Mouse (Mus musculus) naive thymus-derived CD4-positive, alpha-beta T cell, adult 2 months (primary cell): ENCODE data around the gene Rbmxl1.
"Not testable (repeated sequence)": the region's sequence is repeated elsewhere in the genome, so short reads cannot be mapped to it uniquely, and the experiment has no call there.

Experiments
- DNase-seq: peaks from one replicate; pipeline ENCODE4 v3.0.0-alpha.2; 2011; ENCODE audit warnings: low read depth

Gene Rbmxl1

GRCm38 (mm10) chr8:78508719-78509272 lies at the start of gene Rbmxl1:
TSS of gene Rbmxl1 (minus strand) at chr8:78508898.
- peak; percentile 95 for DNase-seq

GRCm38 (mm10) chr8:78556773-78557434 lies 48.2 kb upstream of the Rbmxl1 start:
- DNase-seq, result no peak

GRCm38 (mm10) chr8:78555817-78556216 lies 47.1 kb upstream of the Rbmxl1 start:
- DNase-seq, result no peak

GRCm38 (mm10) chr8:78550752-78551134 lies 42.0 kb upstream of the Rbmxl1 start:
- no peak for DNase-seq

GRCm38 (mm10) chr8:78549971-78550751 lies 41.5 kb upstream of the Rbmxl1 start:
- DNase-seq, result no peak

- not testable (repeated sequence) for DNase-seq
Measured at GRCm38 (mm10) chr8:78545153-78545817, 36.6 kb upstream of the Rbmxl1 start.

- DNase-seq, result no peak
Measured at GRCm38 (mm10) chr8:78544545-78544944, 35.8 kb upstream of the Rbmxl1 start.

GRCm38 (mm10) chr8:78543621-78544020 lies 34.9 kb upstream of the Rbmxl1 start:
- no peak for DNase-seq

- DNase-seq, result peak; percentile 17
Measured at GRCm38 (mm10) chr8:78542670-78543069, 34.0 kb upstream of the Rbmxl1 start.

GRCm38 (mm10) chr8:78537795-78538194 lies 29.1 kb upstream of the Rbmxl1 start:
- no peak for DNase-seq

GRCm38 (mm10) chr8:78536716-78537115 lies 28.0 kb upstream of the Rbmxl1 start:
- no peak for DNase-seq

GRCm38 (mm10) chr8:78533981-78534380 lies 25.3 kb upstream of the Rbmxl1 start:
- DNase-seq, result no peak

- no peak for DNase-seq
Measured at GRCm38 (mm10) chr8:78515132-78515531, 6.4 kb upstream of the Rbmxl1 start.

- no peak for DNase-seq
Measured at GRCm38 (mm10) chr8:78514706-78515105, 6.0 kb upstream of the Rbmxl1 start.

- no peak for DNase-seq
Measured at GRCm38 (mm10) chr8:78513106-78513505, 4.4 kb upstream of the Rbmxl1 start.

GRCm38 (mm10) chr8:78510926-78511325 lies 2.2 kb upstream of the Rbmxl1 start:
- DNase-seq, result peak; percentile 10

GRCm38 (mm10) chr8:78510094-78510493 lies 1.4 kb upstream of the Rbmxl1 start:
- DNase-seq, result peak; percentile 43

- DNase-seq, result peak; percentile 87
Measured at GRCm38 (mm10) chr8:78509273-78510031, 754 bp upstream of the Rbmxl1 start, which contains the start of gene Slc10a7. TSS of gene Slc10a7 (plus strand) at chr8:78509346.

- DNase-seq, result peak; percentile 79
Measured at GRCm38 (mm10) chr8:78507979-78508718, 549 bp downstream of the Rbmxl1 start.

GRCm38 (mm10) chr8:78502706-78503105 lies 6.0 kb downstream of the Rbmxl1 start:
- no peak for DNase-seq

- not testable (repeated sequence) for DNase-seq
Measured at GRCm38 (mm10) chr8:78496273-78496672, 12.4 kb downstream of the Rbmxl1 start.
